Mouse (Mus musculus) liver, adult 2 months (tissue): ENCODE measurements around the gene Olfr32.

Experiments used
- CTCF ChIP-seq: fragments of 200-500 bp; IDR thresholded peaks from 2 replicates; pipeline ENCODE4 v1.5.1; 2011; ENCODE audit warnings: low read depth, low read length, control low read depth
- POLR2A ChIP-seq: fragments of 200-500 bp; IDR thresholded peaks from 2 replicates; pipeline ENCODE4 v1.6.1; 2011; ENCODE audit warnings: low read length, control low read depth; ENCODE audit not compliant: insufficient read depth; ENCODE audit errors: extremely low read depth

DNA sequence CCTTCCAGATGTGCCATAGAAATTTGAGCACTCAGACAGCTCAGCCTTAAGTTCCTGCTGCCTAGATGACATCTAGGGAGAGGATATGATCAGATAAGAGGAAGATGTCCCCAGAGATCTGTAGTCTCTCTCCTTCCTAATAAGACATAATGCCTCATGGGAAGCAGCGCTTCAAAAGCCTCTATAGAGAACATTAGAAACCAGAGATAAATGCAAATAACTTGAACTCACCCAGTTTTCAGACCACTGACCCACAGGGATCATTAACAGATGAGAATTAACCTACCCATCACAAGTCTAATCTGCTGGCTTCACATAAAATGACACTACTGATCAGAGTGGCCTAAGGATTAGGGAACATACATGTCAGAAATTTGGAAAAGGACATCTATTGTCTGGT, 20.8 kb downstream of the Olfr32 start, which contains the start of gene Olfr1269:
- TF ChIP-seq POLR2A (no peak), CTCF (no peak)
